Mouse (Mus musculus) heart, postnatal 36 days (tissue): Measurements from ENCODE around the gene Lmo7. TPM values are rescaled to one million over a fixed set of nuclear protein-coding genes. Genes with fewer than 3 reads are reported as not detected.

Source experiments
- DNase-seq, 2 experiments: peaks; one replicate each; pipeline ENCODE4 v3.0.0; 2021 to 2022
- intact Hi-C: fragments of 180-260 bp; cut with DNase I; formaldehyde crosslinking; loops from one replicate; pipeline ENCODE4 v1.15.1; 2025
- total RNA-seq, 2 experiments: library from RNA; stranded (reverse); gene quantifications; 2 replicates each; pipeline ENCODE4 v1.2.3; 2021

Lmo7 gene
- total RNA-seq, 2 experiments from 2014 or later = 360 to 412 TPM

DNA sequence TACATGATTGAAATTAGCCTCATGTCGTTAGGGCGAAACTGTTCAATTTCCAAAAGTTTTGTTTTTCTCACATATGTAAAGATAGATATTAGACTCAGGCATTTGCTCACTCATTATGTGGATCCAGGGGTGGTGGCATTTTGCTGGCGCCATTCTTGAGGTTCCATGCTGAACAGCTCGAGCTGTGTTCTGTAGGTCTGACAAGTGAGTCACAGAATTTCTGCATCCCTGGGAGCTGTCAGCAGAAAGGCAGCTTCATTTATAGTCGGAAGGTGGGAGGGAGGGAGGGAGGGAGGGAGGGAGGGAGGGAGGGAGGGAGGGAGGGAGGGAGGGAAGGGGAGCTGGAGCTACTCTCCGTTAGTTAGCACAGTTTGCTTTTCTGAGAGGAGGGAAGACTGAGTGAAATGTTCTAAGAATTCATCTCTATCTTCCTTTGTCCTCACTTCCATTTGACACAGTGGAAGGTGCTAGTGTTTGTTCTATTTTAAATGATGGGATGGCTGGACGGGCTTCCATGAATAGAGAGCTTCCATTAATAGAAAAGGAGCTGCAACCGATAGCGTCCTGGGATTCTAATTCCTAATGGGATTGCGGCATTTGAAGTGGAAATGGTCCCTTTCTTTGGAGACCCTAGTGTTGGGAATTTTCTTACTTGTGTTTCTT is 137.4 kb downstream of the Lmo7 start:
- intact Hi-C loops = no loop called here
- no peak for DNase-seq

DNA sequence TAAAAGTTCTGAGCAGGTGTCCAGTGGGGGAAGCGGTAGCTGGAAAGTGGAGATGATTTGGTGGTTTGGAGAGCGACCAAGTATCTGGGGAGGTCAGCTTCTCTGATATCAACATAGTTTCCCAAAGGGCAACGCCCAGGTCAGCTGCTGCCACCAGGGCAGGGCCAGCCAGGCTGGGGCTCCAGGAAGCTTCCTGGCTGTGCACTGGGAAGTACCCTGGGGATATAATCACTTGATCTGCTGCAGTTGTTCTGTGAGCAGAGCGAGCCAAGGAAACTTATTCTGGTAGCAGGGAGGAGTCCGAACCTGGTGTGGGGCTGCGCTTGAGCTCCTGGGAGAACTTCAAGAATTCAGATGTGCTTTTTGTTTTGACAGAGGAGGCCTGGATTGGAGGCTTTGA is 139.4 kb downstream of the Lmo7 start:
- DNase-seq = peak; percentile 63 to 65
- intact Hi-C loops = no loop called here

DNA sequence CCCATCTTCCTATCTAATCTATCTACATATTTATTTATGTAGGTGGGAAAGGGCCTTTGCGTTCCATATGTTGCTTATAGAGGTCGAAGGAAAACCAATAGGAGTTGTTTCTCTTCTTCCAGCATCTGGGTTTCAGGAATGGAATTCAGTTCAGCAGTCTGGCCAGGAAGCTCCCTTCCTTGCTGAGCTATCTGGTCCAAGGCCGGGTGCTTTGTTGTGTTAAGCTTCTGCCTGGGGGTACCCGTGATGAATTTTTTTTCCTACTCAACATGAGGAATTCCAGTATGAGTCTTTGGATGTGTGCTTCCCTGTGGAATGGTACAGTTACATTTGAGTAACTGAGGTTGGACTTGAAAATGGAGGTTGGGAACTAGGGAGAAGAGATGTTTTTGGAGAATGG is 139.9 kb downstream of the Lmo7 start:
- DNase-seq = no peak
- intact Hi-C loops = loop anchor here (2.0 kb wide), 1 partner anchor 23 kb away; no protein-coding TSS in a partner anchor

DNA sequence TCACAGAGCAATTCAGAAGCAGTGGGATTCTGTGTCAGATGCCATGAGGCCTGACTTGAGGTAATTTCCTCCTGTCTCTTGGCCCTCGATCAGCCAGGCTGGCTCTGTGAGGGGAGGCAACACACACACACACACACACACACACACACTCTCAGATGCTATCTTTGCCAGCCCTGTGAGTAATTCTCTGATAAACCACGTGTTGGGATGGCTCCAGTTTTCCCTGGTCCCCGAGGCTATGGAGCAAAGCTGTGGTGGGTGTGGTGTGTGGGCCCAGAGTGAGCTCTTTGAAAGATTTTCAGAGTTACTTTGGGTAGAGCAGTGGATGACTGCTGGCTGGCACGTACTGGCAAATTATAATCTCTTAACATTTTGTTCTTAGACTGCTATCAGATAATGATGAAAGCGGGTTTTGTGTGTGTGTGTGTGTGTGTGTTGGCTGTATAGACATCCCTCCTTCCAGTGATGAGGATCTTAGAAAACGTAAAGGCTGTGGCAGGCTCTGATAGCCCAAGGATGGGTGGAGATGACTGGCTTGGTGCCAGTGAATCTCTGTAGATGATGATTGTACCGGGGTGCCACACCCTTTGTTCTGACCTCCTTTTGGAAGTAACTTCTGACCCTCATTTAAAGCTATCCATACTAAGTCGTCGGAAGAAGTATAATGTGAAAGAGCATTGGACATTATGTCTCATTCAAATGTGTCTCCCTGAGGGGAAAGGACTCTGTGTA is 140.6 kb downstream of the Lmo7 start:
- intact Hi-C loops = loop anchor here (2.0 kb wide), 1 partner anchor 24 kb away; no protein-coding TSS in a partner anchor
- no peak for DNase-seq

DNA sequence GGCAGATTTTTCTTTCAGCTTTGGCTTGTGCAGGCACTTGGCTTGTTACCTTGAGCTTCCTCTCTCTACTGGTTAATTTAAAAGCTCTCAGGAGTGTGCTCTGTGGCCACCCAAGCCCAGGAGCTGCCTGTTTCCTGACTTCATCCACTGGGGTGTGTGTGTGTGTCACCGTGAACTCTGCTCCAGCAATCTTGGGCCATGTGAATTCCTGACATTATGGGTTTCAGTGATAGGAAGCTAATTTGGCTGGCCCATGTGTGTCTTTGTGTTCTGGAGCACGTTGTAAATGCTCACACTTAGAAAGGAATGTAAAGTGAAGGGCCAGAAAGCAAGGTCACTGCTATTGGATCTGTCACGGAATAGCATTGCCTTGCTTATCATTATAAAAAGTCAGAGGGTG is 143.1 kb downstream of the Lmo7 start:
- intact Hi-C loops = loop anchor here (2.0 kb wide), 1 partner anchor 42 kb away; no protein-coding TSS in a partner anchor
- no peak for DNase-seq

DNA sequence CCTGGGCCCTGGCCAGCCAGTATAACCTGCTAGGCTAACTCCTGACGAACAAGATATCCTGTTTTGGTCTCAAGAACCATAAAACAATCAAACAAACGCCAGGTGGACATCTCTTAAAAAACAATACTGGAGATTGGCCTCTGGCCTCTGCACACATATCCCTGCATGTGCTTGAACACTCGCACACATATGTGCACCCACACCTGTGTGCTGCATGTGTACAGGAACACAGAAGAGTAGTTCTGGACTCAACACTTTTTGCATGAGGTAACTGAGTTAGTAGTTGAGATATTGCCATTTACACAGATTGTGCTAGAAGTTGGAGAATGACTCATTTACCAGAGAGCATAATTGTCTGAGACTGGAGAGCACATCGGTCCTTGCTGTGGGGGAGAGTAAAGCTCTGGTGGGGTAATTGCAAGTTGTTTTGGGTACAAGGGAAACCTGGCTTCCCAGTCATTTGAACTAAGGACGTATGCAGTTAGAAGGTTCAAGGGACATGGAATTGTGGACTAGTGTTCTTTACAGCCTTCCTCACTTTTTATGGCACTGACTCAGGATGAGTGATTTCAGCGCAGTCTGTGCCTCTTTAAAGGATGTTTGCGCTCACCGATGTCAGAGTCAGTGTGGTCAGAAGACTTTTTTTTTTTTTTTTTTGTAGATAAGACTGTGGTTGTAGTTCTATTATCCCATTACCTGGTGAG is 148.7 kb downstream of the Lmo7 start:
- DNase-seq = no peak
- intact Hi-C loops = no loop called here

DNA sequence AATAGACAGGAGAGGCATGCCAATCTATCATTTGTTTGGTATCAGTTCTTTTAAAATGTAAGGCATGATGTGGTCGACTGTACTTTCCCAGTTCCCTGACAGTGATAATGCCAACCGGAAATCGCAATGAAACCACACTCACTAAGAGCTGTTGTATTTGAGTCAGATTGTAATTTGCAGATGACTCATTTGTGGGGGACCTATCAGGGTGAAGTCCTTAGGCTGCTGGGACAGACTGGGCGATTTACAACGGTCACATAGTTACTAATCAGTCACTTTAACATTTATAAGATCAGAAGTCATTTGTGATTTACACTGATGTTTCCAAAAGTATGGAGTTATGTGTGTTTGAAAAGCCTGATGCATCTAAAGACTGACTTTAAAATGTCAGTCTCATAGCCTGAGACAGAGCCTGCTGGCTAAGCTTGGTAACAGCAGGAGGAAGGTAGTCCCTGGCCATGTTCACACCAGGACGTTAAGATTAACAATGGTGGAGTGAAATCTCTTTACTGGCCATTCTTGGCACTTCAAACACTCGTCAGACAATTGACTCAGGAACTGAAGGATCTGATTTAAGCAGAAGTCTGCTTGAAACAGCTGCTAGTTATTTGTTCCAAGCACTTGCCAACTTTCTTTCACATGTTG is 149.4 kb downstream of the Lmo7 start:
- no peak for DNase-seq
- intact Hi-C loops = no loop called here

DNA sequence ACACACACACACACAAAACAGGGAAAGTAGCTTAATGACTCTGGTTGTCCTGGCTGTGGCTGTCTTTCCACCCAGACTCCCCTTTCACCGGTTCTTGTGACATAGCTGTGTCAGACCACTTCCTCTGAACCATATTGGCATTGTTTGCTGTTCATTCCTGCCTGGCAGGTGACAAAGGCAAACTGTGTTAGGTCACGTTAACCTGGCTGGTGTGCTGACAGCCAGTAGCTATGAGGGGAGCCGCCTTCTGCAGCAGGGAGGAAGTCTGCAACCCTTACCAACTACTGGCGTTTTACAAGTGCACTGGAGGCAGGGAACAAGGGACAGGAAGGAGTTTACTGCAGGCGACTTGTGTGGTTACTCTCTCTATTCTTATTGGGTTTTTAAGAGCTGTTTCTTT is 153.2 kb downstream of the Lmo7 start:
- no peak for DNase-seq

DNA sequence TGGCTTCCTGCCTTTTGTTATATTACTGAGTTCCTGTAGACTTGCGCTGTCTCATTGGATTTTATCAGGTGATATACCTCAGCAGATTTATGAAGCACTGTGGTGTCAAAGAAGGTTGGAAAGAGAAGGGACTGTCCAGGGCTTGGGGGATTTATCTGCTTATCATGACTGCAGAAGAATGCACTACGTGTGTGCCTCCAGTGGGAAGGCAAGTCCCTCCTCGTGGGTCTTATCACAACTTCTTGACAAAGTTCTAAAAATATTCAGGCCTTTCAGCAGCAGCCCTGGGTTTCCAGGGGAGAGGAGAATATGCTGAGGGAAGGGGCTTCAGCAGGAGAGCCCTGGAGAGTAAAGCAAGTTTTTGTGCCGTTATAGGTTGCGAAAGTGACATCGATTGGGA is 154.0 kb downstream of the Lmo7 start:
- intact Hi-C loops = loop anchor here (1.0 to 5.0 kb wide), 2 partner anchors 41 to 101 kb away; no protein-coding TSS in a partner anchor
- DNase-seq = no peak

More for the DNA sequence above, 153.2 kb downstream of the Lmo7 start:
- intact Hi-C loops = loop anchor here (5.0 kb wide), 1 partner anchor 101 kb away; no protein-coding TSS in a partner anchor

DNA sequence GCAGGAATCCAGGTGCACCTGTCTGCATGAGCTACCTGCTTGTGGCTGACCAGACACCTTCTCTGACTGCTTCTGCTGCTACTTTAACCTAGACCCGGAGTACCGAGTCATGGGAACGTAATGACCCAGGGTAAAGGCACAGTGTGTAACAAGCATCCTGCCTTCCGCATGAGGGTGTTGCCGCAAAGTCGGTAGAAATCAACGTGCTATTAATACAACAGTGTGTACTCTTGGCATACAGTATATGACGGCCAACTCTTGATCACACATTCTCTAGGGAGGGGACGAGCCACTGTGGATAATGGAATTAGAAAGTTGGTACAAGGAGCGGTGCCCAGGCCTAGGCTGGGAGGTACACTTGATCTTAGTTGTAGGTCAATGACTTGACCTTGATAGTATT is 156.6 kb downstream of the Lmo7 start:
- peak in 1 of 2 experiments; percentile 34 for DNase-seq
- intact Hi-C loops = loop anchor here (5.0 kb wide), 1 partner anchor 46 kb away; no protein-coding TSS in a partner anchor

DNA sequence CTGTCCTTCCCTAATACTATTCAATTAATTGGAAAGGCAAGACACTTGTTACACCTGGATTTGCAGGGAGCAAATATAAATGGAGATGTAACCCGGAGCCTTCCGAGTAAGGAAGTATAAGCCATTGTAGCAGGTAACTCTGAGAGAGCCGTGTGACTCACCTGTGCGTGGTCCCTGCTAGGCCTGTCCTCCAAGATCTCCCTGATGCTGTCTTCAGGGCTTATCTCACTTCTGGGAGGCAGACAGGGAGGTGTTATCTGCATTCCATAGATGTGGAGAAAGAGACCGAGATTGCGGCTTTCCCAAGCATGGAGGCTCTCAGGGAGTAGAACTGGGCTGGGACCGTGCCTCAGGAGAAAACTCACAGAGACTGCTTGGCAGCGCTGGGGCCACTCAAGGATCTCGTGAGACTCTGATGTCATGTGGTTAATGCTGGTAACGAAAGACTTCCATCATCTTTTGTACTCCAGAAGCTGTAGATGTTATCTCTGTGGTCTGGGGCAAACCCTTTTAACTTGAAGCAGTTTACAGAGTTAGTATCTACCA is 162.2 kb downstream of the Lmo7 start:
- intact Hi-C loops = no loop called here
- DNase-seq = no peak

DNA sequence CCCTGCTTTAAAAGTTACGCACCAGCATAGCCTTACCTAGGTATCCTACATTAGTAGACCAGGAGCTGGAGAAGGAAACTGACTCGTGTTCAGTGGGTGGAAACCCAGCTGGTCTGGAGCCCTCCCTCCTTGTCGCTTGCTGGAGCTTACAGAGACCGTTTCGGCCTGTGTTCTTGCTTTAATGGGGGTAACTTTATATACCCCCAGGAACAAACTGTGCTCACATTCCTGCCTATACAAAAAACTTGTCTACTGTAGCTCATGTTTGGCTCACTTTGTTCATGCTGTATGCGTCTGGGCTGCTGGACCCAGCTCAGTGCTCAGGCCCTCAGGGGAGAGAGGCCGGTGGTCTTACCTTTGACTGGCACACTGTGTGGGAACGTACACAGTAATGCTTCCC is 162.7 kb downstream of the Lmo7 start:
- intact Hi-C loops = no loop called here
- no peak for DNase-seq

DNA sequence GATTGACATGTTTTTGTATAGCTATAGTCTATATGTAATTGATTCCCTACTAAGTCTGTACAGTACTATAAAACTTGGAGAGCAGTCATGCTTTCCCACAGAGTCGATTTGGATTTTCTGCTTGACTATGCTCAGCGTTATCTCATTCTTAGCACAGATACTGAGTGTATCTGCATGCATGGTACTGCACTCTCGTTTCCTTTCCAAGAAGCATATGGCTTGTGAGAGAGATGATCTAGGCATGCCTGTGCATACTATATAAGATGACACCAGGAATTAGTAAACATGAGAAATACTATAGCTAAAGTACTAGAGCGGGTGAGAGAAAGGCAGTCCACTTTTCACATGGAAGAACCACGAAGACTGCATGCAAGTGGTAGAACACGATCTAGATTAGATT is 163.5 kb downstream of the Lmo7 start:
- no peak for DNase-seq
- intact Hi-C loops = no loop called here

DNA sequence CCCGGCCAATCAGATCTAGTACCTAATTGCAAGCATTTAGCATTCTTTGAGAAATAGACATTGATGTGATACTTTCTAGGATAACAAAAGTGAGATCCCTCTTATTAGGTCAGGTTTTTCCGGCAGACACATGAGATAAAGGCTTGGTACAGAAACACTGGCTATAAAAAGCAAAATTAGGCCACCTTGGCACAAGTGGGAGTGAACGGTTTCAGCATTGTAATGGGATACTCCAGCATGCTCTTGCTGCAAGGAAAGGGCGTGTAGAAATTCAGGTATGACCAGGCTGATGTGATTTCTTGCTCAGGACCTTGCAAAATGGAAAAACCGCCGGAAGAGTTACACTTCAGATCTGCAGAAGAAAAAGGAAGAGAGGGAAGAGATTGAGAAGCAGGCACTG is 168.5 kb downstream of the Lmo7 start:
- no peak for DNase-seq

DNA sequence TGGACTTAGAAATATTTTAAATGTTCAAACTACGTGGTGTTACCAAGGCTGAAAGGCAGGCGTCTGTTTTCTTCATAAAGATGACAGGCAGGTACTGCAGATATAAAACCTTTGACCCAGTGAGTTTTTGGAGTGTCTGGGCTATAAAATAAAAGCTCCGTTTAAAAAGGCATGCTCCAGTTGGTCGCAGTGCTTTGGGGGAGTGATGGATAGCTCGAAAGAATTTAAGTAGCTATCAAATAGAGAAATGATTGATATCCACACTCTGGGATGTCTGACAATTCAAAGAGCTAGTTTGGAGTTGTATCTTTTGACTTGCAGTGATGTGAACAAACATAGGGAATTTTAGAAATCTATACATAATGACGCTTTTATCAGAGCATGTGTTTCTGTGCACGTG is 171.7 kb downstream of the Lmo7 start:
- DNase-seq = no peak
- intact Hi-C loops = loop anchor here (2.0 kb wide), 1 partner anchor 21 kb away; no protein-coding TSS in a partner anchor

More for the DNA sequence above, 168.5 kb downstream of the Lmo7 start:
- intact Hi-C loops = no loop called here

DNA sequence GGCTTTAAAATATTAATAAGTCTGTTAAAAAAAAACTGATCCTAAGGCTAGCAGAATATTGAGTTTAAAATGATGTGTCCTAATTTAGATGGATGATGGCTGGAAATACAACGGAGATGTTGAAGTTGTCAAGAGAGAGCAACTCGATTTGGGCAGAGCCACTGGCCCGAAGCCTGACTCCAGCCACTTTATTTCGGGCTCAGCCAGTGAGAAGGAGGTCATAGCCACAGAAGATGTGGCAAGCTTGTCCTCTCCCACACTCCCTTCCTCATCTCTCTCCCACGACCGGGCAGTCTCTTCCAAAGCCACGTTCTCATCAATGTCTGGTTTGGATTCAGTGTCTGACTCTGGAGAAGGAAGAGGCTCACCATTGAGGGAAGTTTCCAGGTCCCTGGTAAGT is 172.2 kb downstream of the Lmo7 start:
- no peak for DNase-seq
- intact Hi-C loops = loop anchor here (2.0 kb wide), 1 partner anchor 21 kb away; no protein-coding TSS in a partner anchor

DNA sequence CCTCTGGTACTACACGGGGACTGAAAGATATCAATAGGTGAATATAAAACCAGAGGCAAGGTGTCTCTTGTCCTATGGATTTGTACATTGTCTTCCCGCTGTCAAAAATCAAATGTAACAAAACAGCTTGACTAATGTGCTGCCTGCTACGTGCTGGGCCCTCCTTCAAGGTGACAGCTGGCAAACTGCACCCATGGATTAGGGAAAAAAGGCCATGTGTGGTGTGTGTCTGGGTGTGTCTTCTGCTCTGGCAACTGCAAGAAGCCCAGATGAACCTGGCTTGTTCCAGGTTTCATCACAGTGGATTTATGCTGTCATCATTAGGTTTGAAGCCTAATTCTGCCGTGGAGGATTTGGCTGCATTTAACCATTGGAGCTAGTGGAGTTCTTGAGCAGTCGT is 174.0 kb downstream of the Lmo7 start:
- DNase-seq = no peak
- intact Hi-C loops = no loop called here

DNA sequence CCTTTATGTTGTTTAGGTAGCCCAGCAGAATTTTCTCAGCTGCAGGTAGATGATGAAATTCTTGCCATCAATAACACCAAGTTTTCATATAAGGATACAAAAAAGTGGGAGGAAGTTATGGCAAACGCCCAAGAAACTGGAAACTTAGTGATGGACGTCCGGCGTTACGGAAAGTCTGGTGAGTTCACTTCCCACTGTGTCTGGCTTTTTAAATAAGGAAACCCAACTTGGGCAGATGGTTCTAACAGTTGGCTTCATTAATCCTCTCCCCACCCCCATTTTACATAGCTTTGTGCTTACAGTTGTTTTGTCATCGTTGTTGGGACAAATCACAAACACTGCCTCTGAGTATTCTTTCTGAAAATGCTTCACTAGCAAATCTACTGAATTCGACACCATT is 182.2 kb downstream of the Lmo7 start:
- intact Hi-C loops = no loop called here
- no peak for DNase-seq

DNA sequence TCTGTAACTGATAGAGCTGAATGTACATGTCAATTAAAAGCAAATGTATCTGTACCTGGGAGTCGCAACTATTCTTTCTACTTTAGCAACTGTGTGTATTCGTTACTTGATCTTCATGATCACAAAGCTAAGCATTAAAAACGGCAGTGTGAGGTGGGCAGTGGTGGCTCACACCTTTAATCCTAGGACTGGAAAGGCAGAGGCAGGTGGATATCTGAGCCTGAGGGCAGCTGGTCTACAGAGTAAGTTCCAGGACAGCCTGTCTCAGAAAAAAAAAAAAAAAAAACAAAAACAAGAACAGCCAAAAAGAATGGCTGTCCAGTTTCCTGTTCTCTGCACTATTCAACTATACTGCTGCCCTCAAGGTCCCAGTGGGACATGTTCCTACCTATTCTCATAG is 182.6 kb downstream of the Lmo7 start:
- intact Hi-C loops = no loop called here
- DNase-seq = no peak

DNA sequence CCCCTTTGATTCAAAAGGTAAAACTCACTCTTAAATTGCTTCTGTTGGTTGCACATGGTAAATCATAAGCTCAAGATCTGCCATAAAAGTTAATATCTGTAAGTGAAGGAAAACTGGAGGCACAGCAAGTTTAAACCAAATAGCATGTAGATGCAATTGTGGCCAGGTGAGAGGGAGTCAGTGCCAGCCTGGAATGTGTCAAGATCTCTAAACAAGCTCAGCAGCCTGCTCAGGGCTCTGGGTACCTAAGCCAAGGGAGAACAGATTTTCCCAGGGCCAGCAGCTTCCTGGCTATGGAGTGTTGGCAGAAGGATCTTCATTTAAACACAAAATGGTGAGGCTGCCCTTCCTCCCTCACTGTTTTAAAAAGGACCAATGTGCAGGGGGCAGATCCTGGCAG is 184.6 kb downstream of the Lmo7 start:
- intact Hi-C loops = loop anchor here (2.0 kb wide), 1 partner anchor 42 kb away; no protein-coding TSS in a partner anchor
- no peak for DNase-seq
